Mouse (Mus musculus) neural tube, embryonic 11.5 days (tissue): ENCODE data around the gene Srgap1. TPM values are rescaled to one million over a fixed set of nuclear protein-coding genes. Genes with fewer than 3 reads are reported as not detected.

Experiments
- ATAC-seq: fragments of 200-750 bp; cut with Nextera tagmentation; 2 replicates; pipeline ENCODE4 v1.8.0; 2017; ENCODE audit warnings: moderate number of reproducible peaks, mild to moderate bottlenecking, moderate TSS enrichment, moderate library complexity; ENCODE audit not compliant: insufficient read depth, low FRiP score, low TSS enrichment
- DNase-seq: peaks from one replicate; pipeline ENCODE4 v3.0.0-alpha.2; 2015; ENCODE audit warnings: low spot score
- H3K27ac ChIP-seq: fragments of 300-500 bp; sonication (generic); 2 replicates; pipeline ENCODE4 v1.5.1; 2014; ENCODE audit warnings: low read depth, mild to moderate bottlenecking, low read length
- H3K27me3 ChIP-seq: fragments of 300-500 bp; sonication (generic); 2 replicates; pipeline ENCODE4 v1.6.1; 2014; ENCODE audit warnings: mild to moderate bottlenecking, low read length, mixed read lengths; ENCODE audit not compliant: control insufficient read depth, insufficient read depth
- H3K36me3 ChIP-seq: fragments of 300-500 bp; sonication (generic); 2 replicates; pipeline ENCODE4 v1.6.1; 2014; ENCODE audit warnings: mild to moderate bottlenecking, low read length, moderate library complexity, mixed read lengths; ENCODE audit not compliant: control insufficient read depth, insufficient read depth
- H3K4me1 ChIP-seq: fragments of 300-500 bp; sonication (generic); 2 replicates; pipeline ENCODE4 v1.6.1; 2014; ENCODE audit warnings: low read length, mixed read lengths; ENCODE audit not compliant: control insufficient read depth, insufficient read depth
- H3K4me2 ChIP-seq: fragments of 300-500 bp; sonication (generic); 2 replicates; pipeline ENCODE4 v1.6.1; 2014; ENCODE audit warnings: low read depth, mild to moderate bottlenecking, moderate library complexity
- H3K4me3 ChIP-seq: fragments of 300-500 bp; sonication (generic); 2 replicates; pipeline ENCODE4 v1.5.1; 2014; ENCODE audit warnings: low read depth, low read length
- H3K9ac ChIP-seq: fragments of 300-500 bp; sonication (generic); 2 replicates; pipeline ENCODE4 v1.6.1; 2014; ENCODE audit warnings: mild to moderate bottlenecking, low read length
- H3K9me3 ChIP-seq: fragments of 300-500 bp; sonication (generic); 2 replicates; pipeline ENCODE4 v1.6.1; 2016; ENCODE audit warnings: low read length; ENCODE audit not compliant: control insufficient read depth
- WGBS: fragments of 180-500 bp; shearing (Covaris S2); extraction: QIAGEN DNeasy Blood & Tissue Kit; methylation state at CpG from one replicate; pipeline ENCODE4 v1.1.7; 2014; 5-methylcytosine and 5-hydroxymethylcytosine counted together
- polyA plus RNA-seq: library from polyadenylated mRNA; unstranded; fragments of >200 nt; fragmentation: Nextera tagmentation; extraction: Ambion mirVana; gene quantifications from 2 replicates; pipeline ENCODE4 v1.2.1, GENCODE M21; 2014

Srgap1 gene
- polyA plus RNA-seq, 1 experiment from 2014 or later: 11.0 TPM

- no peak for DNase-seq
- no peak for ATAC-seq
- no peaks in the 10 kb centered on the region for H3K4me1 ChIP-seq
- H3K27ac ChIP-seq: no peak overlapping the region
- no peaks in the 10 kb centered on the region for H3K9me3 ChIP-seq
- H3K4me2 ChIP-seq: no peak overlapping the region
- no peak overlapping the region for H3K9ac ChIP-seq
- no peak overlapping the region for H3K4me3 ChIP-seq
- H3K27me3 ChIP-seq: no peaks in the 10 kb centered on the region
- WGBS: 58% methylated on average over 11 of the region's 11 CpGs
- 0 out of 2 replicates have a peak, but pooled peaks cover 2% of the 10 kb centered on the region for H3K36me3 ChIP-seq
These were observed 240.3 kb downstream of the Srgap1 start for GRCm38 (mm10) chr10:121806806-121807205.

GRCm38 (mm10) chr10:121805933-121806341 is 241.2 kb downstream of the Srgap1 start:
- Histone ChIP-seq H3K4me2 (no peak overlapping the region), H3K4me1 (no peaks in the 10 kb centered on the region), H3K9me3 (no peaks in the 10 kb centered on the region), H3K27me3 (no peaks in the 10 kb centered on the region), H3K4me3 (no peak overlapping the region), H3K27ac (no peak overlapping the region), H3K36me3 (0 out of 2 replicates have a peak, but pooled peaks cover 2% of the 10 kb centered on the region), H3K9ac (no peak overlapping the region)
- 81% methylated on average over 11 of the region's 11 CpGs for WGBS
- DNase-seq: no peak
- no peak for ATAC-seq

- 94% methylated on average over 13 of the region's 13 CpGs for WGBS
- Histone ChIP-seq H3K4me2 (no peak overlapping the region), H3K27me3 (no peaks in the 10 kb centered on the region), H3K4me1 (no peaks in the 10 kb centered on the region), H3K9me3 (no peaks in the 10 kb centered on the region), H3K36me3 (0 out of 2 replicates have a peak, but pooled peaks cover 2% of the 10 kb centered on the region), H3K27ac (no peak overlapping the region), H3K4me3 (no peak overlapping the region), H3K9ac (no peak overlapping the region)
- DNase-seq: no peak
- ATAC-seq: no peak
These were observed 242.6 kb downstream of the Srgap1 start for GRCm38 (mm10) chr10:121804551-121804950.

GRCm38 (mm10) chr10:121800041-121800440 is 247.1 kb downstream of the Srgap1 start:
- H3K27ac ChIP-seq: no peak overlapping the region
- 0 out of 2 replicates have a peak, but pooled peaks cover 2% of the 10 kb centered on the region for H3K36me3 ChIP-seq
- WGBS: 93% methylated on average over 13 of the region's 13 CpGs
- H3K9ac ChIP-seq: no peak overlapping the region
- H3K27me3 ChIP-seq: no peaks in the 10 kb centered on the region
- H3K4me1 ChIP-seq: no peaks in the 10 kb centered on the region
- H3K4me2 ChIP-seq: no peak overlapping the region
- DNase-seq (no peak), ATAC-seq (no peak)
- no peaks in the 10 kb centered on the region for H3K9me3 ChIP-seq
- H3K4me3 ChIP-seq: no peak overlapping the region

GRCm38 (mm10) chr10:121796027-121796802 is 250.9 kb downstream of the Srgap1 start:
- DNase-seq: no peak
- 86% methylated on average over 8 of the region's 8 CpGs for WGBS
- Histone ChIP-seq H3K27ac (no peak overlapping the region), H3K36me3 (no peaks in the 10 kb centered on the region; the same call in 1 of the 2 replicates), H3K4me2 (no peak overlapping the region), H3K4me3 (no peak overlapping the region), H3K9ac (no peak overlapping the region), H3K27me3 (no peaks in the 10 kb centered on the region), H3K4me1 (no peaks in the 10 kb centered on the region), H3K9me3 (no peaks in the 10 kb centered on the region)
- no peak for ATAC-seq

- H3K4me2 ChIP-seq: no peak overlapping the region
- no peak overlapping the region for H3K27ac ChIP-seq
- H3K4me1 ChIP-seq: peaks cover 7% of the 10 kb centered on the region; the same call in 1 of the 2 replicates
- 94% methylated on average over 12 of the region's 12 CpGs for WGBS
- no peaks in the 10 kb centered on the region for H3K27me3 ChIP-seq
- ATAC-seq (no peak), DNase-seq (no peak)
- no peak overlapping the region for H3K4me3 ChIP-seq
- no peaks in the 10 kb centered on the region for H3K9me3 ChIP-seq
- no peak overlapping the region for H3K9ac ChIP-seq
- H3K36me3 ChIP-seq: no peaks in the 10 kb centered on the region; the same call in 1 of the 2 replicates
These were observed 252.6 kb downstream of the Srgap1 start for GRCm38 (mm10) chr10:121794486-121794885.

GRCm38 (mm10) chr10:121792661-121793060 is 254.5 kb downstream of the Srgap1 start:
- WGBS: 97% methylated on average over 17 of the region's 17 CpGs
- Histone ChIP-seq H3K36me3 (no peaks in the 10 kb centered on the region; the same call in 1 of the 2 replicates), H3K4me3 (no peak overlapping the region), H3K4me2 (no peak overlapping the region), H3K27me3 (no peaks in the 10 kb centered on the region), H3K9me3 (no peaks in the 10 kb centered on the region), H3K4me1 (peaks cover 7% of the 10 kb centered on the region; the same call in 1 of the 2 replicates), H3K9ac (no peak overlapping the region), H3K27ac (no peak overlapping the region)
- DNase-seq: no peak
- no peak for ATAC-seq

GRCm38 (mm10) chr10:121790078-121790477 is 257.0 kb downstream of the Srgap1 start:
- no peaks in the 10 kb centered on the region for H3K27me3 ChIP-seq
- 36% methylated on average over 6 of the region's 6 CpGs for WGBS
- no peak overlapping the region for H3K4me3 ChIP-seq
- H3K27ac ChIP-seq: no peak overlapping the region
- no peak overlapping the region for H3K9ac ChIP-seq
- no peak for ATAC-seq
- peaks cover 7% of the 10 kb centered on the region; the same call in 1 of the 2 replicates for H3K4me1 ChIP-seq
- no peak overlapping the region for H3K4me2 ChIP-seq
- peaks cover 3% of the 10 kb centered on the region for H3K36me3 ChIP-seq
- H3K9me3 ChIP-seq: no peaks in the 10 kb centered on the region
- DNase-seq: no peak

- H3K9me3 ChIP-seq: no peaks in the 10 kb centered on the region
- WGBS: 86% methylated on average over 3 of the region's 3 CpGs
- H3K27ac ChIP-seq: no peak overlapping the region
- H3K4me3 ChIP-seq: no peak overlapping the region
- peaks cover 10% of the 10 kb centered on the region for H3K36me3 ChIP-seq
- no peak for DNase-seq
- no peak overlapping the region for H3K4me2 ChIP-seq
- peaks cover 7% of the 10 kb centered on the region; the same call in 1 of the 2 replicates for H3K4me1 ChIP-seq
- no peak for ATAC-seq
- no peak overlapping the region for H3K9ac ChIP-seq
- no peaks in the 10 kb centered on the region for H3K27me3 ChIP-seq
These were observed 258.6 kb downstream of the Srgap1 start for GRCm38 (mm10) chr10:121788536-121788935.
